Mouse (Mus musculus) C2C12 (cell line): ENCODE measurements around the gene Itgax.

Experiments
- CTCF ChIP-seq: IDR thresholded peaks from one replicate; pipeline ENCODE4 v1.5.1; 2011; ENCODE audit not compliant: control insufficient read depth, insufficient read depth, insufficient read length
- USF1 ChIP-seq: IDR thresholded peaks from one replicate; pipeline ENCODE4 v1.6.1; 2011; ENCODE audit warnings: low read depth, mild to moderate bottlenecking, control low read depth, moderate library complexity

GRCm38 (mm10) chr7:128105246-128105645 lies 24.1 kb upstream of the Itgax start:
- no peak for TF ChIP-seq CTCF
- no peak for TF ChIP-seq USF1
